Mouse (Mus musculus): ENCODE data around the gene Cdkl1.

Cdkl1 gene

GRCm38 (mm10) chr12:69783247-69784025, 7.6 kb downstream of the Cdkl1 start:
- DNase-seq (ENCODE audit: low read depth, low spot score) = no peak

GRCm38 (mm10) chr12:69781935-69782650, 9.0 kb downstream of the Cdkl1 start:
- no peak for DNase-seq (ENCODE audit: low read depth, low spot score)

- DNase-seq (ENCODE audit: low read depth, low spot score) = no peak
Measured at GRCm38 (mm10) chr12:69781480-69781879, 9.6 kb downstream of the Cdkl1 start.

GRCm38 (mm10) chr12:69777957-69778356, 13.1 kb downstream of the Cdkl1 start:
- no peak for DNase-seq (ENCODE audit: low read depth, low spot score)

GRCm38 (mm10) chr12:69777341-69777730, 13.7 kb downstream of the Cdkl1 start:
- DNase-seq (ENCODE audit: low read depth, low spot score) = no peak

GRCm38 (mm10) chr12:69776607-69777340, 14.3 kb downstream of the Cdkl1 start:
- no peak for DNase-seq (ENCODE audit: low read depth, low spot score)

- DNase-seq (ENCODE audit: low read depth, low spot score) = no peak
Measured at GRCm38 (mm10) chr12:69768841-69769240, 22.2 kb downstream of the Cdkl1 start.

GRCm38 (mm10) chr12:69767476-69768258, 23.4 kb downstream of the Cdkl1 start:
- no peak for DNase-seq (ENCODE audit: low read depth, low spot score)

- DNase-seq (ENCODE audit: low read depth, low spot score) = no peak
Measured at GRCm38 (mm10) chr12:69766185-69766904, 24.7 kb downstream of the Cdkl1 start.

GRCm38 (mm10) chr12:69765543-69765942, 25.5 kb downstream of the Cdkl1 start:
- no peak for DNase-seq (ENCODE audit: low read depth, low spot score)

- DNase-seq (ENCODE audit: low read depth, low spot score) = no peak
Measured at GRCm38 (mm10) chr12:69761603-69762002, 29.5 kb downstream of the Cdkl1 start.

- DNase-seq (ENCODE audit: low read depth, low spot score) = no peak
Measured at GRCm38 (mm10) chr12:69760743-69761406, 30.2 kb downstream of the Cdkl1 start.

- DNase-seq (ENCODE audit: low read depth, low spot score) = no peak
Measured at GRCm38 (mm10) chr12:69760014-69760413, 31.1 kb downstream of the Cdkl1 start.

GRCm38 (mm10) chr12:69759267-69759885, 31.7 kb downstream of the Cdkl1 start:
- no peak for DNase-seq (ENCODE audit: low read depth, low spot score)

- DNase-seq (ENCODE audit: low read depth, low spot score) = no peak
Measured at GRCm38 (mm10) chr12:69758221-69759185, 32.6 kb downstream of the Cdkl1 start.

GRCm38 (mm10) chr12:69757418-69758141, 33.5 kb downstream of the Cdkl1 start:
- no peak for DNase-seq (ENCODE audit: low read depth, low spot score)

GRCm38 (mm10) chr12:69756015-69756414, 35.1 kb downstream of the Cdkl1 start:
- DNase-seq (ENCODE audit: low read depth, low spot score) = no peak

GRCm38 (mm10) chr12:69753936-69754335, 37.1 kb downstream of the Cdkl1 start:
- DNase-seq (ENCODE audit: low read depth, low spot score) = no peak
